Mouse (Mus musculus) small intestine, adult 2 months (tissue): Measurements from ENCODE around the gene Slc22a21.

ENCODE experiments used
- CTCF ChIP-seq: fragments of 200-500 bp; IDR thresholded peaks from 2 replicates; pipeline ENCODE4 v1.5.1; 2012; ENCODE audit warnings: low read depth, mild to moderate bottlenecking, control low read depth, inconsistent platforms, low read length, moderate library complexity, mixed read lengths; ENCODE audit not compliant: insufficient replicate concordance, insufficient read length; ENCODE audit errors: extremely low read depth
- POLR2A ChIP-seq: fragments of 200-500 bp; IDR thresholded peaks from 2 replicates; pipeline ENCODE4 v1.6.1; 2012; ENCODE audit warnings: low read depth, mild to moderate bottlenecking, control low read depth, inconsistent platforms, low read length, moderate library complexity

DNA sequence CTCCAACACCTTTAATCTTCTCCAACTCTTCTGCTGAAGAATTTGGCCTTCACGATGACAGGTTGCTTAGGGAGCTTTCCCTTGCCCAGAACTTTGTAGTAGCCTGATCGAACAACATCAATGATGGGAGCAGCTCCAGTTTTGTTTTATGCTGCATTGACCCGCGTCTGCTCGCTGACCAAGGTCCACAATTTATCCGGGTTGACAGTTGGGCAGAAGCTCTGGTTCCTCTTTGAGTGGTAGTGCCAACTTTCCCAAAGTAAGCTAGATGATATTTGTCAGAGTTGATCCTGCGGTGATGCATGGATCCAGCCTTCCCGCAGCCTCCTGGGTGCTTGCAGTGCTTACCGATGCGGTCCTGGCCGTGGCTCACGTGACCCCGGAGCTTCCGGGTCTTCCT lies 77.4 kb downstream of the Slc22a21 start:
- TF ChIP-seq CTCF (no peak), POLR2A (no peak)
